Mouse (Mus musculus): ENCODE data around the gene Nrip2. TPM values are rescaled to one million over a fixed set of nuclear protein-coding genes. Genes with fewer than 3 reads are reported as not detected.

The Nrip2 gene
- 0.78 and 1.3 TPM in 2 replicates for polyA plus RNA-seq (2012; rRNA removed; ENCODE audit: low replicate concordance)

DNA sequence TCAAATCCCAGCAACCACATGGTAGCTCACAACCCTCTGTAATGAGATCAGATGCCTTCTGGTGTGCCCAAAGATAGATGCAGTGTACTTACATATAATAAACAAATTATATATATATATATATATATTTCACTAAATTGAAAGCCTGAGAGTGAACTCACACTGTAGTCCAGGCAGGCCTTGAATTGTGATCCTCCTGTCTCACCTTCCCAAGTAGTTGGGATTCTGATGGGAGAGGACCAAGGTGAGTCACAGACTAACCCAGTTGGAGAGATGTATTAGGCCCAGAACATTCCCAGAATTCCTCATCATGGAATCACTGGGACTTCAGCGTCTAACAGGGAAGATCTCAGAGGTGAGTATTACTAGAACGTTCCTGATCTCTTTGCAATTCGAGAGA, at the start of gene Nrip2:
Gene Nrip2 (plus strand): TSS at position 301 of the 400 bp plus-strand sequence.

DNA sequence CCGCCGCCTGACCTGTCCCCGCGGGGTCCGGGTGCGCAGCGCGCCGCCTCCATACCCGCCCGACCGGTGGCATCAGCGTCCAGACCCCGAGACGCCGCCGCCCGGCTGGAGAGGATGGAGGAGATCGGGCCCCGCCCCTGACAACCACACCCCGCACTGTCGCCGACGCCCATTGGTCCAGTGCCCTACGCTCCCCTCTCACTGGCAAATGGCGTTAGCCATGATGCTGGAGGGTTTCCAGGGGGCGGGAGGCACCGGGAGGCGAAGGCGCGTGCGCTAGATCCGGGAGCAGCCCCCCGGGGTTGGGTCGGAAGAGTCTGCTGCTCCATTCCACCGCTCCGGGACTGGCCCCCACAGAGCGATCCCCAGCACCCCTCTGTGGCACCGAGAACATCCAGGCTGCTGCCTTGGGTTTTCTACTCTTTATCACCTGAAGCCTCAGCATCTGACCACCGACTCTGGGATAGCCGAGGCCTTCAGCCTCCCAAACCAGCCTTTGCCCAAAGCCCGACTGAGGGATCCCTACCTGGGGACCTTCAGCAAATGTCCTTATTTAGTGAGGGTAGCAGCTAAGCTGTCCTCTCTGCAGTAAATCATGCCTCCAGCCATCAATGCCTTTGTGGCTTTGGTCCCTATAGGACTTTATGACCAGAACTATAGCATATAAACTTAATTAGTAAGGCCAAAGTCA, 43.2 kb upstream of the Nrip2 start, which contains the start of gene Tulp3:
Gene Tulp3 (minus strand): TSS at position 126 of the 691 bp plus-strand sequence.

GRCm38 (mm10) chr6:128362381-128363006, 36.6 kb upstream of the Nrip2 start, which contains the start of the genes Rhno1 and Foxm1:
Gene Rhno1 (minus strand): TSS chr6:128362911.
Gene Foxm1 (plus strand): TSS chr6:128362967.

GRCm38 (mm10) chr6:128375192-128375591, 23.9 kb upstream of the Nrip2 start, which contains the start of the genes Tex52 and Gm44596:
Gene Tex52 (plus strand): TSS chr6:128375456.
Gene Gm44596 (plus strand): TSS chr6:128375503.

GRCm38 (mm10) chr6:128424269-128425019, 25.3 kb downstream of the Nrip2 start, which contains the start of gene Itfg2:
Gene Itfg2 (minus strand): TSS chr6:128424931.

GRCm38 (mm10) chr6:128438317-128438870, 39.3 kb downstream of the Nrip2 start, which contains the start of gene Fkbp4:
Gene Fkbp4 (minus strand): TSS chr6:128438677.

Other genes starting within 250 kb of the Nrip2 start
- gene Tead4, start 98.5 kb upstream of the Nrip2 start, polyA plus RNA-seq (2012; rRNA removed; ENCODE audit: low replicate concordance): 0.40 and 1.1 TPM in 2 replicates
- 1.6 and 2.8 TPM in 2 replicates for gene Tulp3, start 43.4 kb upstream of the Nrip2 start, polyA plus RNA-seq (2012; rRNA removed; ENCODE audit: low replicate concordance)
- gene Rhno1, start 36.4 kb upstream of the Nrip2 start, polyA plus RNA-seq (2012; rRNA removed; ENCODE audit: low replicate concordance): 11.0 and 11.4 TPM in 2 replicates
- gene Foxm1, start 36.3 kb upstream of the Nrip2 start, polyA plus RNA-seq (2012; rRNA removed; ENCODE audit: low replicate concordance): 9.4 and 14.7 TPM in 2 replicates
- 0.13 TPM in 1 of 2 replicates, not detected in the other for gene Tex52, start 23.8 kb upstream of the Nrip2 start, polyA plus RNA-seq (2012; rRNA removed; ENCODE audit: low replicate concordance)
- not detected in 2 replicates for gene Gm44596, start 23.8 kb upstream of the Nrip2 start, polyA plus RNA-seq (2012; rRNA removed; ENCODE audit: low replicate concordance)
- gene Itfg2, start 25.6 kb downstream of the Nrip2 start, polyA plus RNA-seq (2012; rRNA removed; ENCODE audit: low replicate concordance): 16.3 and 28.8 TPM in 2 replicates
- 130 and 203 TPM in 2 replicates for gene Fkbp4, start 39.4 kb downstream of the Nrip2 start, polyA plus RNA-seq (2012; rRNA removed; ENCODE audit: low replicate concordance)
- 0.02 and 0.20 TPM in 2 replicates for gene Pzp, start 127.4 kb downstream of the Nrip2 start, polyA plus RNA-seq (2012; rRNA removed; ENCODE audit: low replicate concordance)
- 6.1 TPM in 1 of 2 replicates, not detected in the other for gene A2ml1, start 182.3 kb downstream of the Nrip2 start, polyA plus RNA-seq (2012; rRNA removed; ENCODE audit: low replicate concordance)
- gene Klrb1a, start 224.2 kb downstream of the Nrip2 start, polyA plus RNA-seq (2012; rRNA removed; ENCODE audit: low replicate concordance): 0.23 TPM in 1 of 2 replicates, not detected in the other

Data from duodenum, adult 2 months (tissue).